Mouse (Mus musculus) adrenal gland, postnatal 4 days (tissue): ENCODE measurements at regions not wholly inside any gene's neighbourhood (a gene's known extent, or its start where the extent isn't known, plus 50 kb on each side); places are given as distances from the start of the nearest gene placed in this dataset.

ENCODE experiments used
- DNase-seq, 2 experiments: peaks; one replicate each; pipeline ENCODE4 v3.0.0; 2021 to 2022; ENCODE audit warnings: low spot score in 2 of 2, mixed read lengths in 2 of 2

GRCm38 (mm10) chr4:80691774-80692485 lies 142.0 kb upstream of the Tyrp1 start:
- no peak for DNase-seq

- no peak for DNase-seq
Measured at GRCm38 (mm10) chr4:80712698-80713097, 121.2 kb upstream of the Tyrp1 start.

GRCm38 (mm10) chr4:80744975-80745734 lies 88.8 kb upstream of the Tyrp1 start:
- no peak for DNase-seq

GRCm38 (mm10) chr4:80752259-80752658 lies 81.7 kb upstream of the Tyrp1 start:
- no peak for DNase-seq

GRCm38 (mm10) chr4:80756114-80756513 lies 77.8 kb upstream of the Tyrp1 start:
- no peak for DNase-seq

- DNase-seq, result no peak
Measured at GRCm38 (mm10) chr4:80764024-80764423, 69.9 kb upstream of the Tyrp1 start.

- peak in 1 of 2 experiments; percentile 19 for DNase-seq
Measured at GRCm38 (mm10) chr4:80765781-80766180, 68.1 kb upstream of the Tyrp1 start.

- DNase-seq, result no peak
Measured at GRCm38 (mm10) chr4:80767447-80767846, 66.5 kb upstream of the Tyrp1 start.
